Mouse (Mus musculus) midbrain, postnatal 0 days (tissue): ENCODE measurements at regions not wholly inside any gene's neighbourhood (a gene's known extent, or its start where the extent isn't known, plus 50 kb on each side); places are given as distances from the start of the nearest gene placed in this dataset.

Experiments
- ATAC-seq: fragments of 200-750 bp; cut with Nextera tagmentation; 2 replicates; pipeline ENCODE4 v1.8.0; 2017; ENCODE audit warnings: moderate number of reproducible peaks, mild to moderate bottlenecking, moderate TSS enrichment, moderate library complexity; ENCODE audit not compliant: low FRiP score
- DNase-seq: peaks from one replicate; pipeline ENCODE4 v3.0.0-alpha.2; 2015; ENCODE audit warnings: low spot score
- H3K27ac ChIP-seq: fragments of 300-500 bp; sonication (generic); 2 replicates; pipeline ENCODE4 v1.5.1; 2014; ENCODE audit warnings: low read depth, mild to moderate bottlenecking, low read length, mixed read lengths
- H3K27me3 ChIP-seq: fragments of 300-500 bp; sonication (generic); 2 replicates; pipeline ENCODE4 v1.6.1; 2014; ENCODE audit warnings: low read length, control low read depth, mixed read lengths; ENCODE audit not compliant: insufficient read depth
- H3K36me3 ChIP-seq: fragments of 300-500 bp; sonication (generic); 2 replicates; pipeline ENCODE4 v1.6.1; 2014; ENCODE audit warnings: low read length, control low read depth, mixed read lengths; ENCODE audit not compliant: insufficient read depth
- H3K4me1 ChIP-seq: fragments of 300-500 bp; sonication (generic); 2 replicates; pipeline ENCODE4 v1.6.1; 2014; ENCODE audit warnings: mild to moderate bottlenecking, control low read depth, antibody characterized with exemption, low read length, mixed read lengths; ENCODE audit not compliant: insufficient read depth
- H3K4me2 ChIP-seq: fragments of 300-500 bp; sonication (generic); 2 replicates; pipeline ENCODE4 v1.6.1; 2014; ENCODE audit warnings: low read depth, mild to moderate bottlenecking, low read length, mixed read lengths; ENCODE audit not compliant: poor library complexity, severe bottlenecking
- H3K4me3 ChIP-seq: fragments of 300-500 bp; sonication (generic); 2 replicates; pipeline ENCODE4 v1.5.1; 2014; ENCODE audit warnings: low read depth, mild to moderate bottlenecking, low read length, moderate library complexity
- H3K9ac ChIP-seq: fragments of 300-500 bp; sonication (generic); replicated peaks from 2 replicates; pipeline ENCODE4 v1.6.1; 2014; ENCODE audit warnings: mild to moderate bottlenecking, low read length, moderate library complexity, mixed read lengths; ENCODE audit not compliant: poor library complexity, severe bottlenecking
- H3K9me3 ChIP-seq: fragments of 300-500 bp; sonication (generic); 2 replicates; pipeline ENCODE4 v1.6.1; 2016; ENCODE audit warnings: low read length, control low read depth
- CTCF ChIP-seq: IDR thresholded peaks from 2 replicates; pipeline ENCODE4 v1.5.1; 2016; ENCODE audit warnings: antibody characterized with exemption, mild to moderate bottlenecking
- WGBS: fragments of 180-500 bp; shearing (Covaris S2); extraction: QIAGEN DNeasy Blood & Tissue Kit; methylation state at CpG from one replicate; pipeline ENCODE4 v1.1.7; 2014; 5-methylcytosine and 5-hydroxymethylcytosine counted together

GRCm38 (mm10) chr1:122396342-122396741 is 828.6 kb upstream of the Ddx18 start:
- no peak overlapping the region for H3K4me2 ChIP-seq
- H3K27ac ChIP-seq = no peak overlapping the region
- DNase-seq (no peak), ATAC-seq (no peak)
- no peaks in the 10 kb centered on the region for H3K27me3 ChIP-seq
- H3K4me1 ChIP-seq = no peaks in the 10 kb centered on the region
- H3K4me3 ChIP-seq = no peak overlapping the region
- no peaks in the 10 kb centered on the region for H3K36me3 ChIP-seq
- TF ChIP-seq CTCF = no peak
- no peak overlapping the region for H3K9ac ChIP-seq
- WGBS = 99% methylated on average over 2 of the region's 2 CpGs
- H3K9me3 ChIP-seq = no peaks in the 10 kb centered on the region

- TF ChIP-seq CTCF = no peak
- Histone ChIP-seq H3K4me3 (no peak overlapping the region), H3K27ac (no peak overlapping the region), H3K9me3 (no peaks in the 10 kb centered on the region), H3K4me1 (no peaks in the 10 kb centered on the region), H3K4me2 (no peak overlapping the region), H3K27me3 (no peaks in the 10 kb centered on the region), H3K9ac (no peak overlapping the region), H3K36me3 (no peaks in the 10 kb centered on the region)
- ATAC-seq (no peak), DNase-seq (no peak)
- 64% methylated on average over 3 of the region's 3 CpGs for WGBS
Measured at GRCm38 (mm10) chr1:122393660-122394355, 826.0 kb upstream of the Ddx18 start.

- Histone ChIP-seq H3K4me2 (no peak overlapping the region), H3K27me3 (no peaks in the 10 kb centered on the region), H3K36me3 (no peaks in the 10 kb centered on the region), H3K4me3 (no peak overlapping the region), H3K9me3 (no peaks in the 10 kb centered on the region), H3K4me1 (no peaks in the 10 kb centered on the region), H3K9ac (no peak overlapping the region), H3K27ac (no peak overlapping the region)
- ATAC-seq (peak; percentile 87), DNase-seq (peak; percentile 93)
- WGBS = 96% methylated on average over 16 of the region's 16 CpGs
- TF ChIP-seq CTCF = no peak
Measured at GRCm38 (mm10) chr1:122357015-122357414, 789.2 kb upstream of the Ddx18 start.

- Histone ChIP-seq H3K36me3 (no peaks in the 10 kb centered on the region), H3K4me1 (no peaks in the 10 kb centered on the region), H3K4me2 (no peak overlapping the region), H3K9ac (no peak overlapping the region), H3K27me3 (no peaks in the 10 kb centered on the region), H3K9me3 (no peaks in the 10 kb centered on the region), H3K27ac (no peak overlapping the region), H3K4me3 (no peak overlapping the region)
- peak; percentile 37 for DNase-seq
- TF ChIP-seq CTCF = peak; percentile 72
- ATAC-seq = no peak
Measured at GRCm38 (mm10) chr1:122351530-122351929, 783.7 kb upstream of the Ddx18 start.

GRCm38 (mm10) chr1:122333267-122333666 is 765.5 kb upstream of the Ddx18 start:
- Histone ChIP-seq H3K36me3 (no peaks in the 10 kb centered on the region), H3K9me3 (no peaks in the 10 kb centered on the region), H3K4me2 (no peak overlapping the region), H3K4me3 (no peak overlapping the region), H3K27me3 (no peaks in the 10 kb centered on the region), H3K9ac (no peak overlapping the region), H3K27ac (no peak overlapping the region), H3K4me1 (no peaks in the 10 kb centered on the region)
- ATAC-seq (no peak), DNase-seq (peak; percentile 30)
- no peak for TF ChIP-seq CTCF
- 79% methylated on average over 6 of the region's 6 CpGs for WGBS

GRCm38 (mm10) chr1:122328276-122328675 is 760.5 kb upstream of the Ddx18 start:
- no peaks in the 10 kb centered on the region for H3K27me3 ChIP-seq
- no peak for DNase-seq

More at GRCm38 (mm10) chr1:122328276-122328675, 760.5 kb upstream of the Ddx18 start:
- no peak for TF ChIP-seq CTCF
- ATAC-seq = no peak
- Histone ChIP-seq H3K9ac (no peak overlapping the region), H3K4me1 (no peaks in the 10 kb centered on the region), H3K27ac (no peak overlapping the region), H3K4me2 (no peak overlapping the region), H3K36me3 (no peaks in the 10 kb centered on the region), H3K9me3 (no peaks in the 10 kb centered on the region), H3K4me3 (no peak overlapping the region)
- 40% methylated on average over 1 of the region's 1 CpGs for WGBS
